Mouse (Mus musculus) heart, postnatal 0 days (tissue): ENCODE results near the gene Wapl.

Experiments
- CTCF ChIP-seq: IDR thresholded peaks from 2 replicates; pipeline ENCODE4 v1.5.1; 2016; ENCODE audit warnings: antibody characterized with exemption, control low read depth, low read depth
- EP300 ChIP-seq: IDR thresholded peaks from 2 replicates; pipeline ENCODE4 v1.6.1; 2016; ENCODE audit warnings: antibody characterized with exemption, low read depth

DNA sequence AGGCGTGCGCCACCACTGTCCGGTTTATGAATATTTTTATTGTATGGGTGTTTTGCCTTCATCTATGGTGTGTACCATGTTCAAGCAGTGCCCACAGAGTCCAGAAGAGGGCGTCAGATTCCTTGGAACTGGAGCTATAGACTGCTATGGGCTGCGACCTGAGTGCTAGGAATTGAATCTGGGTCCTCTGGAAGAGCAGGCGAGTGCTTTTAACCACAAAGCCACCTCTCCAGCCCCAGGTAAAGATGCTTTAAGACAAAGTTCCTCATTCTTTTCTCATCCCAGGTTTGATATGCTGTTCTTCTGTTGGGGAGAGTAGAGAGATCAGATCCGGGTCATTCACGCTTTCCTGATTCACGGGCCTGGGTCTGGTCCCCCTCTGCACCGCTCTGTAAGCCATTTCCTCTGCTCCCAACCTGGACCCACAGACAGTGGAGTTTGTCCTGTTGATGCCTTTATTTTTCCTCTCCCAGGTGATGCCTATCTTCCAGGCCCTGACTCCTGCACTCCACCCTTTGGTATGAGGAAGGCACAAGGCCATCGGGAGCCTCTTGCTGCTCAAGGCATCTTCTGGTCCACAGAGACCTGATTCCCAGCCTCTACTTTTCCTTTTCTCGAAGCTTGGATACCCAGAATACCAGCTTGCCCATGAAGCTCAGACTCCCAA is 103.1 kb downstream of the Wapl start:
- TF ChIP-seq CTCF = no peak
- no peak for TF ChIP-seq EP300
